Mouse (Mus musculus) adrenal gland, postnatal 14 days (tissue): ENCODE results near the gene Gm15056. TPM values are rescaled to one million over a fixed set of nuclear protein-coding genes. Genes with fewer than 3 reads are reported as not detected.

Source experiments
- DNase-seq: peaks from one replicate; pipeline ENCODE4 v3.0.0; 2021; ENCODE audit warnings: mixed read lengths
- long read RNA-seq, 2 experiments: library from polyadenylated mRNA; stranded (forward); transcript quantifications; one replicate each; pipeline ENCODE4 v2.0.0; 2021
- total RNA-seq: library from RNA; stranded (reverse); gene quantifications from 2 replicates; pipeline ENCODE4 v1.2.3, GENCODE M21; 2021

Gene Gm15056
- total RNA-seq = not detected in 2 replicates
- long read RNA-seq, experiment 1 = 0 reads
- long read RNA-seq, experiment 2 = 0 reads

DNA sequence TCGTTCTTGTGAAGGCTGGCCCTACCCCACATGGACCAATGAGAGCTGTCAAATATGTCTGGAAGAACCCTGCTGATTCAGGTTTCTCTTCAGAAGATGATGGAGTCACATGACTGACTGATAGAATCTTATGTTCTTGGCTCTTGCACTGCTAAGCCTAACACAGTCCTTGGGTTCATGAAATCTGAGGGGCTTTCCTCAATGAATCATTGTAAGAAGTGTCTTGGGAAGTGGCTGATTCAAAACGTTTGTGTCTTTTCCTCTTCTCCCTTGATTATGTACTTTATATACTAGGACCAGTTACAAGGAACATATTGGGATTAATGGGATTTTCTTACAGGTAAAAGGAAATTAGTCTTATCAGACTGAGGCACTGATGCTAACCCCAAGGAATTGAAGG is at the start of gene Gm15056:
TSS of gene Gm15056 (minus strand) at position 101 of the 400 bp plus-strand sequence.
- DNase-seq = no peak

DNA sequence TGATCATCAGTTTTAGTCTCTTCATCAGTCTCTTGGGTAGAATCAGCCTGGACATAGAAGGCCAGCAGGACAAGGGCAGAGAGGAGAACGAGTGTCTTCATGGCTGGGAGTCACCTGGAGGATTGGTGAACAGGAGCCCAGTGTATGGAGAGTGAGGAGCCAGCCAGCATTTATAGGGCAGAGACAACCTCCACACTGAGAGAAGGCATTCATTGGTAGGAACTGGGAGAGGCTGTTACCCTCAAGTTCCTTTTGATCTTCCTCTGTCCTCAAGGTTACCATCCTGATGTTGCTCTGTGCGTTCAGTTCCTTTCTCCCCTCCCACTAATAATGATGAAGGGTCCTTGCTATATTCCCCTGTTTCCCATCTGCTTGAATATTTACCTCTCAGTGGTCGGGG is 42.2 kb upstream of the Gm15056 start, which contains the start of gene AY761185:
TSS of gene AY761185 (minus strand) at position 101 of the 400 bp plus-strand sequence.
- DNase-seq = no peak

DNA sequence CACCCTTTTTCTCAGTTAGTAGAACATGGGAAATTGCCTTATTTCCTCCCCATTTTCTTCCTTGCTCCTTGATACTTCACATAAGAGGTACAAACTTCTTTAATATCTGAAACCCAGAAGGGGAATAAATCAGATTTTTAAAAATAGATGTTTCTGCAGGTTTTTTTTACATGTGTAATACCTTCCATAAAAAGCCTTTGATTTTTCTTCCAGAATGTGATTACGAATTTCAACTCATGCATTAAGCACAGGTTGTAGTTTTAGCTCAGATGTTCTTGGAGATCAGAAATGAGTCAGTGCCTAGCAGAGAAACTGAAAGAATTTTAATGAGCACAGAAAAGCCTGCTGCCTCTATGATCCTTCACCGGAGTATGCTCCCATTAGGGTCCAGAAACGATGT is 19.5 kb upstream of the Gm15056 start, which contains the start of gene Gm6040:
TSS of gene Gm6040 (minus strand) at position 101 of the 400 bp plus-strand sequence.
- no peak for DNase-seq

DNA sequence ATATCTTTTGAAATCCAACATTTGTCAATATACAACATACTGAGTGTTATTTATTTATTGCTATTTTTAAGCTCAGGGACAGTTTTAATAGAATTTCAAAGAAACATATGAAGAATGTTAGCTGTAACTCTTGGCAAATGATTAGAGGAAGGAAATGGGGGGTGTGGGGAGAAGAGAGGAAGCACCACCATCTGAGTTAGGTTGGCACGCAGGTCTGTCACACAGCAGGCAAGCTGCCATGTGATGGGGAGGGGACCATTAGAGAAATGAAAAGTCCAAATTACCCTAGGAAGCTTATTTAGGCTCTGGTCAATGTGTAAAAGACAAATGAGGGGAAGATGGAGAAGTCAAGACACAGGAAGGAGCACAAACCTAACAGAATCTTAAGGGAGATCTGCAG is 9.9 kb upstream of the Gm15056 start:
- DNase-seq = no peak

DNA sequence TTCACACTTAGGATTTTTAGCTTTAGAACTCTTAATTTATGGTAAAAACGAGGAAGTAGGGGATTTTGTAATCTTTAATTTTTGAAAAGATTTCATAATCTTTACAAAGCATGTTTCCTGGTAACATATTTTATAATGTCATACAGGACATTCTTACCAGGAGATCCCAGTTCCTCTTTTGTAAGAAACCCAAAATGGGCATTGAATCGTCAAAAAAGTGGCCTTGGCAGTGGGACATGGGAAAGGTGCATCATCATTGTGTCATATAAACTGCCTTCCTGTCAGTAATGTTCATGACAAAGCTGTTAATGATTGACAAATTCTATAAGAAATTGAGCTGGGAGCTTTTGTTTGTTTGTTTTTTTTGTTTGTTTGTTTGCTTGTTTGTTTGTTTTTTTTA is 5.8 kb upstream of the Gm15056 start:
- no peak for DNase-seq

DNA sequence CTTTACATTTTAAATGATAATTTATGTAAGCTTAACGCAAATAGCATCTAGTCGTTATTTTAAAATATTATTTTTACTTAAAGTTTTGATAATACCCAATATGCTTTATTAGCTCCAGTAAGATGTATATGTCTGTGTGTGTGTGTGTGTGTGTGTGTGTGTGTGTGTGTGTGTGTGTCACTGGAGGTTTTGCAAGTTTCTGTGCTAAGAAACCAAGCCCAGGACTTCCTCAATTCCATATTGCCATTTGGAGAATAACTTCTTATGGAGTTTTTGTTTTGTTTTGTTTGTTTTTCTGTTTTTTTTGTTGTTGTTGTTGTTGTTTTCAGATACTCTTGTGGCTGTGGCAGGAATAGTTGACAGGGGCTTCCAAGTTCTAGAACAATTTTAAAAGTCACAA is 4.7 kb upstream of the Gm15056 start:
- no peak for DNase-seq

DNA sequence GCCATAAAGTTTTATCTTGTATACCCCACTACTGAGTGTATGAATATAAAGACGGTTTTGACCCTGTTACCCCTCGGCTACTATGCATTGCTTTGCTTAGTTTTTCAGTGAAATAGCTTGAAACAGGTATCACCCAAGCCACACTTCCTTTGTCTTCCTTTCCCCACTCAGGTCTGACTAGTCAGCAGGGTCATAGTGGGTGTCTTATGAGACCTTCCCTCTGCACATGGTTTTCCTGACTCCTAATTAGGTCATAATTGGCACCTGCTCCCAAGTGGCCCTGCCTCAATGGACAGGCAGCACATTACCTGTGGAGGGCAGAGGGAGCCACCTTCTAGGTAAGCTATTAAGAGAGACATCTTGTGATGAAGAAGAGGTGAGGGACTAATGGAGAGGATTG is 10.1 kb downstream of the Gm15056 start, which contains the start of gene Defb33:
TSS of gene Defb33 (plus strand) at position 301 of the 400 bp plus-strand sequence.
- no peak for DNase-seq

DNA sequence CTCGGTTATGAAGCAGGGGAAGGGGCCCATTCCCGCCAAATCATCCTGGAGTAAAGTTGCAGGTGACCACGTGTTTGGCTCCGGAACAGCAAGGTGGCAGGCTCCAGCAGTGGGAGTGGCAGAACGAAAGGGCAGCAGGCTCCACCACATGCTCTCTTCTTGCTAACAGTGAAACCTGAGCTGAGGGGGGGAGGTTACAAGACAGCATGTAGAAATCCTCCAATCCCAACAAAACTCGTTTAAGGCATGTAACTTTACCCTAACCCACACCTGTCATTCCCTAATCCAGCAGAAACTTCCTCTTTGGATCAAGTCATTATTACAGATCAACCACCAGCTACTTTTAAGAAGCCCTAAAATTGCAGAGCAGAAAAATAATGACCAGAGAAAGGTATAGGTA is 27.8 kb downstream of the Gm15056 start:
- DNase-seq = no peak

Other genes with a start within 250 kb of the Gm15056 start
- gene Defb33, start 10.0 kb downstream of the Gm15056 start, total RNA-seq = not detected in 2 replicates
- not detected in 2 replicates for gene Gm6040, start 19.4 kb upstream of the Gm15056 start, total RNA-seq
- gene AY761185, start 42.1 kb upstream of the Gm15056 start, total RNA-seq = not detected in 2 replicates
- gene Defa21, start 122.9 kb upstream of the Gm15056 start, total RNA-seq = not detected in 2 replicates
- not detected in 2 replicates for gene Defa23, start 152.4 kb upstream of the Gm15056 start, total RNA-seq
- gene Defa35, start 162.4 kb upstream of the Gm15056 start, total RNA-seq = not detected in 2 replicates
- gene Defa25, start 181.8 kb upstream of the Gm15056 start, total RNA-seq = not detected in 2 replicates
- not detected in 2 replicates for gene Gm14851, start 193.4 kb upstream of the Gm15056 start, total RNA-seq
- not detected in 2 replicates for gene Defa30, start 232.0 kb upstream of the Gm15056 start, total RNA-seq